Mouse (Mus musculus) heart, adult 2 months (tissue): ENCODE measurements around the gene Gkn2.

Experiments
- CTCF ChIP-seq: fragments of 200-600 bp; IDR thresholded peaks from 2 replicates; pipeline ENCODE4 v1.8.1; 2022; ENCODE audit warnings: antibody characterized with exemption, mild to moderate bottlenecking, moderate library complexity
- EP300 ChIP-seq: fragments of 200-500 bp; IDR thresholded peaks from 2 replicates; pipeline ENCODE4 v1.6.1; 2011; ENCODE audit warnings: low read depth, low read length, control low read depth; ENCODE audit not compliant: insufficient read depth
- POLR2A ChIP-seq: fragments of 200-500 bp; IDR thresholded peaks from 2 replicates; pipeline ENCODE4 v1.6.1; 2011; ENCODE audit warnings: mild to moderate bottlenecking, low read depth, low read length, control low read depth; ENCODE audit not compliant: insufficient read depth

- TF ChIP-seq CTCF (no peak), POLR2A (no peak), EP300 (no peak)
Observed at GRCm38 (mm10) chr6:87394783-87395182, 21.6 kb downstream of the Gkn2 start.
